Comparison of ENCODE assay signal across 8 mouse cellular contexts in genomic region chr16:3884201-3885064, GRCm38 (mm10). TPM values are rescaled to one million over a fixed set of nuclear protein-coding genes. Genes with fewer than 3 reads are reported as not detected.
DNase-seq lines count a peak whose midpoint lies in the region; ATAC-seq and TF ChIP-seq lines count a peak whose summit lies in the region.

Gene Zfp597, minus strand, starts transcription at chr16:3884561.
Gene Gm20695, plus strand, starts transcription at chr16:3884648.

- H3K27ac ChIP-seq in forebrain, postnatal 0 days (ENCODE audit: low read depth, low read length): peak within 1 kb of the TSS; percentile 95
- H3K27ac ChIP-seq in lung, embryonic 16.5 days (ENCODE audit: low read length): peak within 1 kb of the TSS; percentile 95

- H3K4me2 ChIP-seq in forebrain, postnatal 0 days (ENCODE audit: low read depth): peak within 1 kb of the TSS; percentile 68
- peak within 1 kb of the TSS; percentile 72 for H3K4me2 ChIP-seq in lung, embryonic 16.5 days (ENCODE audit: low read depth, low read length)

- ATAC-seq in G1E (ENCODE audit: extremely low read depth, insufficient number of reproducible peaks, low FRiP score, poor library complexity, severe bottlenecking): peak; percentile 87
- peak; percentile 99 for ATAC-seq in forebrain, postnatal 0 days
- ATAC-seq in hematopoietic stem cell, adult 5-6 weeks (replicated peaks in 1 of 2; ENCODE audit: insufficient read depth in 1 of 2, low FRiP score in 2 of 2, low TSS enrichment in 1 of 2, low read depth in 1 of 2, poor library complexity in 2 of 2, severe bottlenecking in 2 of 2): peak; percentile 93 to 99
- peak; percentile 99 for ATAC-seq in lung, embryonic 16.5 days (ENCODE audit: low read depth)

- peaks cover 20% of the 10 kb centered on the region for H3K4me1 ChIP-seq in G1E (ENCODE audit: insufficient read depth, low read depth, low read length)
- H3K4me1 ChIP-seq in forebrain, postnatal 0 days (ENCODE audit: insufficient read depth): peaks cover 10% of the 10 kb centered on the region; the same call in 1 of the 2 replicates
- H3K4me1 ChIP-seq in lung, embryonic 16.5 days (replicated peaks; ENCODE audit: control insufficient read depth, insufficient read depth, low read length): peaks cover 9% of the 10 kb centered on the region

- H3K36me3 ChIP-seq in G1E (replicated peaks): peaks cover 47% of the 10 kb centered on the region
- 0 out of 2 replicates have a peak, but pooled peaks cover 2% of the 10 kb centered on the region for H3K36me3 ChIP-seq in forebrain, postnatal 0 days (ENCODE audit: insufficient read depth)
- H3K36me3 ChIP-seq in lung, embryonic 16.5 days (ENCODE audit: control insufficient read depth, insufficient read depth, low read length): peaks cover 4% of the 10 kb centered on the region; the same call in 1 of the 2 replicates

- peak within 1 kb of the TSS; percentile 90 for H3K9ac ChIP-seq in forebrain, postnatal 0 days
- peak within 1 kb of the TSS; percentile 92 for H3K9ac ChIP-seq in lung, embryonic 16.5 days (ENCODE audit: low read length)

- no peaks in the 10 kb centered on the region for H3K27me3 ChIP-seq in G1E (ENCODE audit: insufficient read depth, low read length)
- no peaks in the 10 kb centered on the region for H3K27me3 ChIP-seq in forebrain, postnatal 0 days (ENCODE audit: insufficient read depth, low read length)
- H3K27me3 ChIP-seq in lung, embryonic 16.5 days (ENCODE audit: control insufficient read depth, insufficient read depth, low read depth, low read length): no peaks in the 10 kb centered on the region

- no peak for TF ChIP-seq CTCF in G1E (IDR thresholded peaks at IDR 0.05; ENCODE audit: low read depth, low read length)
- peak; percentile 62 for TF ChIP-seq CTCF in forebrain, postnatal 0 days (IDR thresholded peaks at IDR 0.05; ENCODE audit: low read depth)

- 2% methylated on average over 86 of the region's 88 CpGs for WGBS in forebrain, postnatal 0 days
- under 1% methylated on average over 83 of the region's 88 CpGs for WGBS in lung, embryonic 16.5 days

- no peaks in the 10 kb centered on the region for H3K9me3 ChIP-seq in G1E (replicated peaks)
- no peaks in the 10 kb centered on the region for H3K9me3 ChIP-seq in forebrain, postnatal 0 days (ENCODE audit: low read length)
- H3K9me3 ChIP-seq in lung, embryonic 16.5 days (ENCODE audit: control insufficient read depth, low read length): no peaks in the 10 kb centered on the region

- peak within 1 kb of the TSS; percentile 91 for H3K4me3 ChIP-seq in G1E (ENCODE audit: low read depth, low read length)
- H3K4me3 ChIP-seq in forebrain, postnatal 0 days (ENCODE audit: low read depth, low read length): peak within 1 kb of the TSS; percentile 90
- H3K4me3 ChIP-seq in lung, embryonic 16.5 days (ENCODE audit: low read length): peak within 1 kb of the TSS; percentile 89

- DNase-seq in G1E (ENCODE audit: low spot score): peak; percentile 86
- peak; percentile 94 to 97 for DNase-seq in cerebellum, adult 18-20 months
- DNase-seq in forebrain, postnatal 0 days: peak; percentile 96
- peak; percentile 68 for DNase-seq in layer of hippocampus, adult 9-10 months (ENCODE audit: low spot score)
- peak; percentile 86 for DNase-seq in ovary, postnatal 10 days (ENCODE audit: low spot score)
- DNase-seq in thymus, postnatal 10 days (ENCODE audit: low spot score in 2 of 2): peak; percentile 87 to 92

RNA-seq across cellular contexts. Expression of gene Zfp597, which starts in this region (rescaled TPM):
- 23.3 and 23.6 TPM in 2 replicates for total RNA-seq in G1E (2014; fragmentation: Nextera tagmentation)
- 24.2 and 26.7 TPM in 2 replicates for total RNA-seq in G1E (2017)
- polyA plus RNA-seq in G1E (2012): 2.7 and 3.0 TPM in 2 replicates
- total RNA-seq in forebrain, postnatal 0 days (2014; rRNA removed): 38.2 and 54.8 TPM in 2 replicates
- 6.5 and 10.4 TPM in 2 replicates for polyA plus RNA-seq in forebrain, postnatal 0 days (2015; fragmentation: Nextera tagmentation; extraction: Ambion mirVana)
- total RNA-seq in hematopoietic stem cell, adult 5-6 weeks (2017): 17.1 and 18.4 TPM in 2 replicates
- polyA plus RNA-seq in lung, embryonic 16.5 days (2015; fragmentation: Nextera tagmentation; extraction: Ambion mirVana): 7.3 and 7.6 TPM in 2 replicates

RNA-seq across cellular contexts. Expression of gene Gm20695, which starts in this region (rescaled TPM):
- total RNA-seq in G1E (2014; fragmentation: Nextera tagmentation) (not detected in 2 replicates), G1E (2017) (0.33 TPM in 1 of 2 replicates, not detected in the other)
- not detected in 2 replicates for polyA plus RNA-seq in G1E (2012)
- total RNA-seq in forebrain, postnatal 0 days (2014; rRNA removed): 5.6 and 10.3 TPM in 2 replicates
- polyA plus RNA-seq in forebrain, postnatal 0 days (2015; fragmentation: Nextera tagmentation; extraction: Ambion mirVana): 0.87 and 2.4 TPM in 2 replicates
- total RNA-seq in hematopoietic stem cell, adult 5-6 weeks (2017): not detected in 2 replicates
- 1.5 and 2.0 TPM in 2 replicates for polyA plus RNA-seq in lung, embryonic 16.5 days (2015; fragmentation: Nextera tagmentation; extraction: Ambion mirVana)

Comparison
In these comparisons a context has a peak if more than half of its experiments do, and no peak if none do; other contexts are left out.
1. Peak in every context shown above with its lines: DNase-seq, ATAC-seq, H3K4me3 ChIP-seq and H3K27ac ChIP-seq.